Mouse (Mus musculus) CH12.LX (cell line): ENCODE results near the gene Adra2b.

Source experiments
- CTCF ChIP-seq, 2 experiments: IDR thresholded peaks in 1 of 2; conservative IDR thresholded peaks in 1 of 2; 2 replicates each; pipeline ENCODE4 v1.5.1; 2011 to 2012; ENCODE audit warnings: low read depth in 2 of 2, low read length in 2 of 2, improper control_type of control experiment in 1 of 2, inconsistent platforms in 1 of 2, mild to moderate bottlenecking in 1 of 2, moderate library complexity in 1 of 2
- ETS1 ChIP-seq: conservative IDR thresholded peaks from 2 replicates; pipeline ENCODE4 v1.6.1; 2012; ENCODE audit warnings: low read depth, mild to moderate bottlenecking, inconsistent platforms, low read length, improper control_type of control experiment, moderate library complexity
- RCOR1 ChIP-seq: conservative IDR thresholded peaks from 2 replicates; pipeline ENCODE4 v1.6.1; 2012; ENCODE audit warnings: low read depth, mild to moderate bottlenecking, inconsistent platforms, low read length, improper control_type of control experiment

- TF ChIP-seq CTCF (conservative IDR thresholded peaks at IDR 0.05 in 1 of 2, IDR thresholded peaks at IDR 0.05 in 1 of 2; ENCODE audit: low read depth in 2 of 2, low read length in 2 of 2) (no peak), RCOR1 (no peak), ETS1 (no peak)
Observed at GRCm38 (mm10) chr2:127371484-127371861, 8.5 kb downstream of the Adra2b start.
